Mouse (Mus musculus) thymus, adult 2 months (tissue): ENCODE results near the gene Etv2.

ENCODE experiments used
- CTCF ChIP-seq: fragments of 200-500 bp; IDR thresholded peaks from 2 replicates; pipeline ENCODE4 v1.5.1; 2012; ENCODE audit warnings: mild to moderate bottlenecking, control low read depth, low read length, moderate library complexity, borderline replicate concordance; ENCODE audit not compliant: control insufficient read depth, poor library complexity, insufficient read depth; ENCODE audit errors: extremely low read depth
- POLR2A ChIP-seq: fragments of 200-500 bp; IDR thresholded peaks from 2 replicates; pipeline ENCODE4 v1.6.1; 2012; ENCODE audit warnings: mild to moderate bottlenecking, low read length, control low read depth, moderate library complexity; ENCODE audit not compliant: control insufficient read depth, poor library complexity, insufficient read depth; ENCODE audit errors: extremely low read depth

DNA sequence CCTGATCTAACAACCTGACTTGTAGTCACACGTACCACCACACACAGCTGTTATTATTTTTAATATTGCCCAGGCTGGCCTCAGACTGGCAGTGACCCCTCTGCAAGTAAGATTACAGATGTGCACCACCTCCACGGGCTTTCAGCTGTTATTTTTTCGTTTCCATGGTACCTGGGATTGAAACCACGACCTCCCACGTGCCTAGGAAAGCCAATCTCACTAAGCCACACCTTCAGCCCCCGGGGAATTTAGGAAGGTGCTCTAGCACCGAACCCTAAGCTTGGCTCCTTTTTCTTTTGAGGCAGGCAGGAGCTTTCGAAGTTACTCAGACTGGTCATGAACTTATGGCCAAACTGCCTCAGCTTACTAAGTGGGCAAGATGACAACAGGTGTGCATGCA lies 31.2 kb downstream of the Etv2 start:
- TF ChIP-seq POLR2A: no peak
- TF ChIP-seq CTCF: no peak
